Mouse (Mus musculus): ENCODE results near the gene Cep112.

GRCm38 (mm10) chr11:108846479-108846878 lies 421.5 kb downstream of the Cep112 start:
- TF ChIP-seq CTCF (IDR thresholded peaks at IDR 0.05; ENCODE audit: borderline replicate concordance, control insufficient read depth, extremely low read depth, insufficient read depth, low read length, poor library complexity) (no peak), POLR2A (IDR thresholded peaks at IDR 0.05; ENCODE audit: control insufficient read depth, extremely low read depth, insufficient read depth, low read length, poor library complexity) (no peak)
